Mouse (Mus musculus) urinary bladder, postnatal 14 days (tissue): ENCODE data around the gene Krtap5-1.
"Not testable (repeated sequence)": the region's sequence is repeated elsewhere in the genome, so short reads cannot be mapped to it uniquely, and the experiment has no call there.

Experiments
- DNase-seq: peaks from one replicate; pipeline ENCODE4 v3.0.0; 2021; ENCODE audit warnings: low spot score

Gene Krtap5-1

GRCm38 (mm10) chr7:142297018-142297417 is at the start of gene Krtap5-1:
Krtap5-1 (minus strand) TSS chr7:142297118.
- DNase-seq = not testable (repeated sequence)

- DNase-seq = no peak
Observed at GRCm38 (mm10) chr7:142342247-142342640, 45.3 kb upstream of the Krtap5-1 start.

GRCm38 (mm10) chr7:142341564-142342246 is 44.8 kb upstream of the Krtap5-1 start:
- peak; percentile 65 for DNase-seq

- DNase-seq = peak; percentile 35
Observed at GRCm38 (mm10) chr7:142340269-142340970, 43.5 kb upstream of the Krtap5-1 start.

- no peak for DNase-seq
Observed at GRCm38 (mm10) chr7:142335151-142335550, 38.2 kb upstream of the Krtap5-1 start.

- DNase-seq = peak; percentile 92
Observed at GRCm38 (mm10) chr7:142334246-142334645, 37.3 kb upstream of the Krtap5-1 start.

- not testable (repeated sequence) for DNase-seq
Observed at GRCm38 (mm10) chr7:142332741-142333140, 35.8 kb upstream of the Krtap5-1 start.

- no peak for DNase-seq
Observed at GRCm38 (mm10) chr7:142331281-142331680, 34.4 kb upstream of the Krtap5-1 start.

GRCm38 (mm10) chr7:142330271-142330724 is 33.4 kb upstream of the Krtap5-1 start:
- no peak for DNase-seq

- DNase-seq = no peak
Observed at GRCm38 (mm10) chr7:142328507-142328906, 31.6 kb upstream of the Krtap5-1 start.

GRCm38 (mm10) chr7:142326714-142327445 is 30.0 kb upstream of the Krtap5-1 start:
- peak; percentile 48 for DNase-seq

GRCm38 (mm10) chr7:142323396-142324117 is 26.6 kb upstream of the Krtap5-1 start:
- DNase-seq = no peak

GRCm38 (mm10) chr7:142322641-142323040 is 25.7 kb upstream of the Krtap5-1 start:
- no peak for DNase-seq

GRCm38 (mm10) chr7:142321637-142322306 is 24.9 kb upstream of the Krtap5-1 start:
- DNase-seq = not testable (repeated sequence)

- DNase-seq = no peak
Observed at GRCm38 (mm10) chr7:142320906-142321305, 24.0 kb upstream of the Krtap5-1 start.

GRCm38 (mm10) chr7:142319124-142319523 is 22.2 kb upstream of the Krtap5-1 start:
- DNase-seq = no peak

GRCm38 (mm10) chr7:142317216-142317615 is 20.3 kb upstream of the Krtap5-1 start:
- DNase-seq = no peak

- no peak for DNase-seq
Observed at GRCm38 (mm10) chr7:142316558-142316957, 19.6 kb upstream of the Krtap5-1 start.

GRCm38 (mm10) chr7:142314600-142315285 is 17.8 kb upstream of the Krtap5-1 start:
- DNase-seq = no peak

GRCm38 (mm10) chr7:142303929-142304328 is 7.0 kb upstream of the Krtap5-1 start:
- not testable (repeated sequence) for DNase-seq

- DNase-seq = no peak
Observed at GRCm38 (mm10) chr7:142303249-142303648, 6.3 kb upstream of the Krtap5-1 start, which contains the start of gene Krtap5-4. Krtap5-4 (plus strand) TSS chr7:142303549.
